Mouse (Mus musculus) heart, postnatal 0 days (tissue): Measurements from ENCODE around the gene Dlec1.

Source experiments
- CTCF ChIP-seq: IDR thresholded peaks from 2 replicates; pipeline ENCODE4 v1.5.1; 2016; ENCODE audit warnings: antibody characterized with exemption, control low read depth, low read depth
- EP300 ChIP-seq: IDR thresholded peaks from 2 replicates; pipeline ENCODE4 v1.6.1; 2016; ENCODE audit warnings: antibody characterized with exemption, low read depth

DNA sequence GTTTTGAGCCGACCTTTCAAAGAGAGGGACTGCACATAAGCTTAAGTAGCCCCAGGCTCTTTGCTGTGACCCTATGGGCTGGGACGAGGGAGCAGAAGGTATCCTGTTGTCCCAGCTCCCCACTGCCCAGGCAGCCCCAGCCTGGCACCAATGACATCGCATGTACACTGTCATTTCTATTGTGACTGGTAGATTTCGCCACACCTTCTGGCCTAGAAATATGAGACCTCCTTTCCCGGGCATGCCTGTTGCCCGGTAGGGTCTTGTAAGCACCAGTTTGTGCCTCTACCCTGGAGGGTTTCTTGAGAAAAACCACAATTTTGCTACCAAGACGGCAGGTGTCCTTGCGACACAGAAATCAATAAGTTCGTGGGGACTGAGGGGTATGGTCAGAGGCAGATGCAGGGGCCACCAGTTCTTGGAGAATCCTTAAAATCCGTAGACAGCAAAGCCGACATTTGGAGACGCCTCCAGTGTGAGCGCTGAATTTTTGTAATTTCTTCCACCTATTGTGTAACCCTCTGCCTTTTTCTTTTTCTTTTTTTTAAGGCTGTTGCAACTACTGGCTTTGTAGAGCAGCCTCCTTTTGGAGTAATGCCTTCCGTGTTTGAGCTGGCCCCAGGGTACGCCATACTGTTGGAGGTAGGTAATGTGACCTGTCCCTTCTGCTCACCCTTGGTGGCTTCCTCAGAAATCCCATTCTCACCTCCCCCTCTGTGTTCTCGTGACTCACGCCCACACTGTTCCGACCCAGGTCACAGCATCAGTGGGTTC is 20.5 kb downstream of the Dlec1 start:
- TF ChIP-seq CTCF (no peak), EP300 (no peak)
